Mouse (Mus musculus): Measurements from ENCODE around the gene Pskh1.

Pskh1 gene

GRCm38 (mm10) chr8:105957813-105958212, 57.6 kb downstream of the Pskh1 start:
- in situ Hi-C loops (cut with MseI, MboI), result no loop called here

- in situ Hi-C loops (cut with MseI, MboI), result no loop called here
Measured at GRCm38 (mm10) chr8:105959350-105959749, 59.1 kb downstream of the Pskh1 start.

GRCm38 (mm10) chr8:105961101-105961500, 60.9 kb downstream of the Pskh1 start:
- in situ Hi-C loops (cut with MseI, MboI), result no loop called here

GRCm38 (mm10) chr8:105961536-105961935, 61.3 kb downstream of the Pskh1 start:
- in situ Hi-C loops (cut with MseI, MboI), result no loop called here

GRCm38 (mm10) chr8:105964506-105965265, 64.4 kb downstream of the Pskh1 start:
- in situ Hi-C loops (cut with MseI, MboI), result no loop called here

- in situ Hi-C loops (cut with MseI, MboI), result no loop called here
Measured at GRCm38 (mm10) chr8:105965266-105965904, 65.1 kb downstream of the Pskh1 start.

GRCm38 (mm10) chr8:105965905-105966341, 65.7 kb downstream of the Pskh1 start, which contains the start of gene Slc12a4:
Gene Slc12a4 (minus strand): TSS chr8:105966097.
- in situ Hi-C loops (cut with MseI, MboI), result no loop called here

- in situ Hi-C loops (cut with MseI, MboI), result no loop called here
Measured at GRCm38 (mm10) chr8:105966692-105967311, 66.6 kb downstream of the Pskh1 start.

GRCm38 (mm10) chr8:105969367-105969766, 69.1 kb downstream of the Pskh1 start:
- in situ Hi-C loops (cut with MseI, MboI), result no loop called here

GRCm38 (mm10) chr8:105971019-105971720, 70.9 kb downstream of the Pskh1 start:
- in situ Hi-C loops (cut with MseI, MboI), result no loop called here

- in situ Hi-C loops (cut with MseI, MboI), result no loop called here
Measured at GRCm38 (mm10) chr8:105975363-105975762, 75.1 kb downstream of the Pskh1 start.

GRCm38 (mm10) chr8:105979325-105979724, 79.1 kb downstream of the Pskh1 start, which contains the start of gene Dpep3:
Gene Dpep3 (minus strand): TSS chr8:105979429.
- in situ Hi-C loops (cut with MseI, MboI), result no loop called here

GRCm38 (mm10) chr8:105981146-105981545, 80.9 kb downstream of the Pskh1 start:
- in situ Hi-C loops (cut with MseI, MboI), result no loop called here

Measured in mouse trophoblast stem cell (cell line).